Mouse (Mus musculus): ENCODE data around the gene Ccdc83.
A peak's percentile ranks its signal among the peaks of the same experiment; 100 is the strongest.

Gene Ccdc83

DNA sequence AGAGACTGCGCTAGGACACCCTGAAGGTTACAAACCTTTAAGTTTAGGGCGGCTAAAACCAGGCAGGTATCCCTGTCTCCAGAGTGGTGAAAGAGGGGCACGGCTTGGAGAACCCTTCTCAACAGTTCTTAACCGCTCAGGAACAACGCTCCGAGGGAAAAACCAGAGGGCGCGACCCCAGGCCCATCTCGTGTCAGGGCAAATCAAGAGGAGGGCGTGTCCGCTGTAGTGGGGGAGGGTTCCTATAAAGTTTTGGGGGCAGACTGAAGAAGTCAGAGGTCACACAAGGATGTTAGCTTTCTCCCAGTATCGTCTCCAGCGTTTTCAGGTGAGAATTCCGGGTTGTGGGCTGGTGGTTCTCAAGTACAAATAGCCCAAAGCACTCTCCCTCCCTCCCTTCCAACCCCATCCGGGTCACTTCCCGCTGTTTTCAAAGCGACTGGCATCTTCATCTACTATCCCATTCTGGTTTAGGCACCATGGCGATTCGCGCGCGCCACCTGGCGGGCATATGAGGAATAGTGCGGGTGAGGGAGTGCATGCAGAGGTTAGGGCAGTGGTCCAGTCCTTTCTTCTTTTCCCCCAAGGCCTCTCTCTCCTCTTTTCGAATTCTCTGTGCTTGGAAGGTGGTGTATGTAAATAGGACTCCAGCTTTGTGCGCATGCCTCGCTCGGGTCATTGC is at the start of gene Ccdc83:
Ccdc83 (minus strand) TSS at position 489 of the 682 bp plus-strand sequence.
- DNase-seq (ENCODE audit: low read depth, low spot score), result peak; percentile 81

DNA sequence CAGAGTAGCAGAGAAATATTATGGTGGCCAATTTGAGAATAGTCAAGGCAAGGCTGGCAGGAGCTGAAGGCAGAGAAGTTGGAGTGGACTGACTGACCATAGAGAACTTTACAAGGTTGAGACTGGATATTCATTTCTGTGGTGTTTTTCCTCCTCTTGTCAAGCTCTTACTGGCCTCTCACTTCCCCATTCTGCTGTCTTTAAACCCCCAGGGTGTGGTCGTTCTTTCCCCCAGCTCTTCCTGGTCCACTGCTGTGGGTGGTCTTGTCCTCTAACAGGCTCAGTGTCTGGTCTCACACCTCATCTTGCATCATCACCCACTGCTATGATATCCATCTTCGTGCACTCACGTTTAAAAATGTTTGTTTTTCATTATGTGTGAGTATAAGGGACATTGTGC is 47.8 kb upstream of the Ccdc83 start:
- DNase-seq (ENCODE audit: low read depth, low spot score), result no peak

DNA sequence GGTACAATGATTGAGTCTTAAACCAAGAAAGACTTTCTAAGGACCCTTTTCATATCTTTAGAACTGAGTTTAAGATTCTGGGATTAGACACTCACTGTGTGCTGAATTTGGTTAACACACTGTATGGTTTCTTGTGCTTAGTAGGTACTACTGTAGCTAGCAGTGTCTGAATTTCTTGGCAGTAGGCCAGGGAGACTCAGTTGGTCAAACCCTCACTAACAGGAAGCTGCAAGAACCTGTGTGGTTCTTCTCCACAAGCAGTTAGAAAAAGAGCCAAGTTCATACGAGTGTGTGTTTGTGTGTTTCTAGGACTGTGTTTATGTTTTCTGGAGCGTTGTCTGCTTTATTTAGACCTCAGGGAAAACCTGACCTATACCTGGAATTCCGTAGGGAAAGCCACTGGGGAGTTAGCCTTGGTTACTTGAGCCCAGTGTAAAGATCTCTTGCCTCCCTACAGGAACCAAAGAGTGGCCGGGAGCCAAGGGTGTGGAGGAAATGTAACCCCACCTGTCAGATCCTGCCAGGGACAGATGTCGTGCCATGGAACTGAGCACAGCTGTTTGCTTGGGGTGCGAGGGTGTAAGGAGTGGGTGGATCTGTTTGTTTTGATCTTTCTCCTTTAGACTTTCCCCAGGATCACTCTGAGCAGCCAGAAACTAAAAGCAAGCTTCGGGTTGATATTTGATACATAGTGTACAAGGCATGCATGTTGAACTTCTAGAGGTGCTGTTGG is 46.7 kb upstream of the Ccdc83 start:
- DNase-seq (ENCODE audit: low read depth, low spot score), result no peak

DNA sequence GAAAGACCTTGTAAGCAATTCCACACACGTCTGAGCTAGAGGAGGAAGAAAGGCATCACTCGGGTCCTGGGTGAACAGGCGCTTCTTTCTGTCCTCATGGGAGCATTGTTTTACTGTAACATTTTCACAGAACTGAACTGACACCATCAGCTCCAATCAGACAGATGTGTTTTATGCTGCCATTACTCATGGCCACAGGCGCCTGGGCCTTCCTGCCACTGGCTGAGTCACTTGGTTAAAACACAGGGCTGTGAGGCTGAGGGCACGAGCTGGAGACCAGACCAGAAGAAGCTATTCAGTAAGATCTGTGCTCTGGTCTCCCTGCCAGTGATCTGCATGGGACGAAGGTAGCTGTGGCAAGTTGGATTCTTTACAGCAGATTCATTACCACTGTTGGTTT is 42.4 kb upstream of the Ccdc83 start:
- no peak for DNase-seq (ENCODE audit: low read depth, low spot score)

DNA sequence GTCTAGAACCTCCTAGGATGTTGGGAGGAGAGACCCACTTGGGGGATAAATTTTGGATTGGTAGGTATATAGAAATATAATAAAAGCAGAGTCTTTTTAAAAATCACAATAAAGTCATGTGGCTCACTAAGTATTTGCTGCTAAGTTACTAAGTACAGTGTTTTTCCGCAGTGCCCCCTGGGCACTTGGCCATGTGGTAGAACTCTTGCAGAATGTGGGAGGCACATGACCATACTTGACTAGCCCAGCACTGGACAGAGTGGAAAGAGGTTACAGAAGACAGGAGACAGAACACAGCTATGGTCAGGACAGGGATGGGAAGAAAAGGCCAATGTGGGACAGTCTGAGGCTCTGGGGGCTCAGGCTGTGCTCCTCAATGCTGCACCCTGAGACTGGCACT is 41.4 kb upstream of the Ccdc83 start:
- DNase-seq (ENCODE audit: low read depth, low spot score), result no peak

DNA sequence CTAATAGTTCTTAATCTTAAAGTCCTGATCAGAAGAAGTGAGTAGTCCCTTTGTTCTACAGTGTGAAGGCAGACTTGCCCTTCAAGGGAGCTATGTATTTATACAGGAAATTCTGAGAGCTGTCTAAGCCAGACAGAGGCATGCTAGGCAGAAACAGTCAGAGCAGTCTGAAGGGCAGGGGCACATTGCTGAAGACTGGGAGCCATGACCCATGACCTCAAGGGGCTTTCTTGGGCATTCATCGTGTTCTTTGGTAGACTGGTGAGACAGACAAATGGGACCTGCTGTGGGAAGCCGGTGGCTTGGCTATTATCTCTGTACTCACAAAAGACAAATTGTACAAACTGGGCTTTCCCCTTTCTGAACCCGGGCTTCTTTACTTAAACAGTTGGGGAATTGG is 40.5 kb upstream of the Ccdc83 start:
- DNase-seq (ENCODE audit: low read depth, low spot score), result no peak

DNA sequence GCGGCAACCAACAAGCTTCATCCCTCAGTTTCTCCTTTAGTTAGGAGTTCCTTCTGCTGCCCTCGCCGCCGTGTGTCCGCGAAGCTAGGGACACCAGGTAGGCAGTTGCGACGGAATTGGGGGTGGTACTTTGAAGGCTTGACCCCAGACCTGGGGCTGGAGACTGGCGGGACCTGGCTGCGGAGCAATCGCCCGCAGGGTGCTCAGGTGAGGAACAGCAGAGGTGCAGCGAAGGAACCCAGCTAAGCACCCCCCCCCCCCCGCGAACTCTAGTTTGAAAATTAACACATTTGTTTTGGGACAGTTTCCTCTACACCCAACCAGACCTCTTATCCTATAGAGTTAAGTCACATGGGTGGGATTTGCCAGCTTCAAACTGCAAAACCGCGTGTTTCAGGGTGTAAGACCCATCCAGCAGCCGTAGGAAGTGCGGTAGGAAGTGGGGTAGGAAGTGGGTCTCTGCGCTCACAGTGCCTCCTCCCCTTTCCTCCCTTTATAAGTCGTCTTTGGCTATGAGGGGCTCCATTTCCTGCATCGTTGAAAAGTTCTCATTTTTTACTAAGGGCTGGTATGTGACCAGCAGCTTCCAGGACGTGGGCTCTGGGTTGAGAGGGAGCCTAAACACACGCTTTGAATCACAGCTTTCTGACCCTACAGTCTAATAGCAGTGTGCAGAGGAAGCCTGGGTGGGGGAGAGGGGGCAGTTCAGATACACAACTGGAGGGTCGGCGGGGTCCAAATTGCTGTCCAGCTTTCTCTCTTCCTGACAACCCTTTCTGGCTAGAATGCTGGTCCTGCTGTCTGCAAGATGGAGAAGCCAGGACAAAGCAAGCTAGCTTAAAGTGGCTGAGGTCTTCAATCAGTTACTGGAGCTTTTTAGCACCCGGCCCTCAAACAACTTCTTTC is 37.3 kb upstream of the Ccdc83 start:
- DNase-seq (ENCODE audit: low read depth, low spot score), result no peak

DNA sequence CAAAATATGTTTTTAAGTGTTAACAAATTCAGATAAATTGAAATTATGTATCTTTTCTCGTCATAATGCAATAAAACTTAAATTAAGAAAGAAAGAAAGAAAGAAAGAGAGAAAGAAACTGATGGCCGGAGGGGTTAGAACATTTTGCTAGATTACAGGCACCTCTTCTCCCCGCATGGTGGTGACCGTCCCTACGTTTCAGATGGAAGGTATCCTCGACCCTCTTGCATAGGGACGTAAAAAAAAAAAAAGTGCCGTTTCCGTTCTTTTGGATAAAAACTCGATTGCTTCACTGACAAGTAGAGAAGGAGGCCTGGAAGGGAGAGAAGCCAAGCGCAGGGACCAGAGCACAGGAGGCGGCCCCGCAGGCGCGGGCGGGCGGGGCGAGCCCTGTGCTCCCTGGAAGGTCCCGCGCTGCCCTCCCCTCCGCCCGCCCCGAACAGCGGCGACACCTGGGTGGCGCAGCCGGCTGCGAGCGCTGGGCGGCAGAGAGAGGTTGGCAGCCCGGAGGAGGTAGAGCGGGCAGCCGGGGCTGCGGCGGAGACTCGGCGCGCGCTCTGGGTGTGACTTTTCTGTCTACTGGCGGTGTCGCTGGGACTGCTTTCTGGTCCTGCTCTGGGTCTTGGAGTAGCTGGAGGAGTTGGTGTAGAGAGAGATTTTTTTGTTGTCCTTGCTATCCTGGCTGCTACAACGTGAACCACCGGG is 36.5 kb upstream of the Ccdc83 start, which contains the start of gene Sytl2:
Sytl2 (plus strand) TSS at position 311 of the 705 bp plus-strand sequence.
- peak; percentile 32 for DNase-seq (ENCODE audit: low read depth, low spot score)

DNA sequence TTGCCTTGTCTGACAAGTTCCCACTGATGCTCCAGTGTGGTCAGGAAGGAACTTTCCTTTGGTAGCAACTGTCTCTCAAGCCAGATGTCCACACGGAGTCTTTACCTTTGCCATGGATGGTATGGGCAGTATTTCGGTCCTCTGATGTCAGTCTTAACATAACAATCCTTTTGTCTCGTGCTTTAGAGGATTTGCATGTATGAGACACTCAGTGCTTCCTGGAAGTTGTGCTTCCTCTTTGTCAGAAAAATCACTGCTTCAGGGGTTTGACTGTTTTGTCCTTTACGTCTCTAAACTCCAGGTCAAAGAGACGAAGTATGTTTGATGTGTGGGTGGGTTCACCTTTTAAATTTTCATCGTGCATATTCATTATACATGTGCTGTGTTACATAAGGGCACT is 26.3 kb upstream of the Ccdc83 start:
- no peak for DNase-seq (ENCODE audit: low read depth, low spot score)

DNA sequence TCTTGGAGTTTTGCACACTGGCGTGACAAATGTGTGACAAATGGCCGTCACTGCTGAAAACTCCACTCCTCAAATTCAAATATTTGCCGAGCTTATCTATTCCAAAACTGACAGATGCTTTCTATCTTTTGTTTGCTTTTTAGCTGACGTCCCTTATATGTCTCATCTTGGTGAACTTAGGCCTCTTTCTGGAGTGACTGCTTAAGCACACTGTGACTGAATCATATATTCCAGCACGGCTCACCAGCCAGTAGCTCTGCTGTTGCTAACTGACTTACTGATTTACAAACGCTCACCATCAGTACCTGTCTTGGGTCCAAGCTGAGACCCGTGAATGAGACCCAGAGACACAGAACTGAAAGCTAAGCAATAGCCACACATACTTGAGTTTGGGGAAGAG is 19.2 kb upstream of the Ccdc83 start:
- no peak for DNase-seq (ENCODE audit: low read depth, low spot score)

DNA sequence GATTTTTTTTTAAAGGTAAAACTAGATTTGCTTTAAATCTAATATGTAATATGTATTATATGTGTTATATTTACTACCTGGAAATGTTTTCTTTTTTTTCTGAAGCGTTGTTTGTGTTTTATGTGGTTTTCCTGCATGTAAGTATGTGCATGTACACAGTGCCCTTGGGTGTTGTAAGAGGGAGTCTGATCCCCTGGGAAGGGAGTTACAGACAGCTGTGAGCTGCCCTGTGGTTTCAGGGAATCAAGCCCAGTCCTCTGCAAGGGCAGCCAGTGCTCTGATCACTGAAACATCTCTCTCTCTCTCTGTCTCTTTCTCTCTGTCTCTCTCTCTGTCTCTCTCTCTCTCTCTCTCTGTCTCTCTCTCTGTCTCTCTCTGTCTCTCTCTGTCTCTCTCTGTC is 17.2 kb upstream of the Ccdc83 start:
- no peak for DNase-seq (ENCODE audit: low read depth, low spot score)

DNA sequence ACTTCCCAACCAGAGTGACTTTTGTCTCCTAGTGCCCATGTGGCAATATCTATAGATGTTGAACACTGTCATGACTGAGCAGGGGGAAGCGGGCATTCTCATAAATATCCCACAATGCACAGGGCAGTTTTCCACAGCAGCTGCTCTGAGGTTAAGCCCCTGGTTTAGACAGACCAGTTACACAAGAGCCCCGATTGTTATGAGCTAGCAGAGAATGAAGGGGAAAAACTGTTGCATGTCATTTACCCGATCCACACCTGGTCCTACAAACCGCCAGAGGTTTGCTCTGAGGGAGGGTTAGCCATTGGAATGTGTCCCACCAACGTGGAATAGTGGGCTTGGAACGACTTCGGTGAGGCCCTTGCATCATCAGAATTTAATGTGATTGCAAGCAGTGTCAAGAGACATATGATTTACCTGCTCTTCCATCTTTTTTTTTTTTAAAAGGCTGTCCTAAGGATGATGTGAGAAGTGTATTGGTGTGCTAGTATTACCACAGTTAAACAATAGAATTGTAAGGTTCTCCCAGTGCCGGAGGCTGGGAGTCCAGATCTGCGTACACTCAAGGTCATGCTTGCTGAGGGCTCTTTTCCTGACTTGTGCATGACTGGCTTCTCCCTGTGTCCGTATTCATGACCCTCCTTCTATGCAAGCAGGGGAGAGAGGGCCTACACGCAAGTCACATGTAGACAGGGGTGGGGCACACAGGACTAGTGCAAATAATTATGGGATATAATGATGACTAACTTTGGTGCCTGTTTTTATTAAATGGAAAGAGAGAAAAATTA is 16.4 kb upstream of the Ccdc83 start:
- peak; percentile 32 for DNase-seq (ENCODE audit: low read depth, low spot score)

DNA sequence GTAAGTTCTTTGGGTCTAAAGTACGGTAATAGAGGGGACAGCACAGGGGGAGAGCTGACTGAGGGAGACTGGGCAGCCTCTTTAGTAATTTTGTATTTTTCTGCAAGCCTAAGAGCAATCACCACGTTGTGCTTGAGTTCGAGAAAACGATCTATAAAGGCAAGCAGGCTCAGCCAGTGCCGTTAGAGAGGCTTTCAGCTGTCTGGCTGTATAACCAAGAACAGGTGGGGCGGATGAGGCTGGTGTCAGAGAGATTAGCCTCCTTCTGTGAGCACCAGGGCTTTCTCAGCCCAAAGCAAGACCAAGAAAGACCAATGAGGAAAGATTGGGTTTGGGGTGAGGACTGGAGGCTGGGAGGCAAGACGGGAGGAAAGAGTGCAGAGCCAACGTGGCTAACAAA is 15.3 kb upstream of the Ccdc83 start:
- DNase-seq (ENCODE audit: low read depth, low spot score), result peak; percentile 48

DNA sequence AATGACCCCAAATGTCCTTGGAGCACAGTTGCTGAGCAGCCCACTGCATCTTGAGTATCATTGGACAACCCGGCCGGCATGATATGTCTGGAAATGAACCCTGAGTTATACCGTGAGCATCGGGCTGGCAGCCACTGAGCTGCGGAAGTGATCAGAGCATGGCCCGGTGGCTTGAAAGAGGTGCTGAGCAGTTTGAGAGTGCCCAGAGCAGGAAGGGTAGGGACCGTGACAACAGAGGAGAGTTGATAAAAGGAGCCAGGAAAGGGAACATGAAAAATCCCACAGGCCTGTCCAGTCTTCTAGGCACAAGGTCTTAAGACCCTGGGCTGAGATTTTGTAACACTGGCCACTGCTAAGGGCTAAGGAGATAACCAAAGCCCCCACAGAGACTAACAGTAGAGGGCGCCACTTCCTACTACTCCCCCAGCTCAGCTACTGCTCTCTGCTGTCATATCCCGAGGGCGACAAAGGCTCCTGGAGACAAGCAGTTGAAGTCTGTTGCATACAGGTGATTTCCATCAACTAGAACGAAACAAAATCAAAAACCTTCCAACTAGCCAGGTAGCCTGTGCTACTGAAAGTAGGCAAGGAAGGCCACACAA is 14.8 kb upstream of the Ccdc83 start:
- peak; percentile 35 for DNase-seq (ENCODE audit: low read depth, low spot score)

DNA sequence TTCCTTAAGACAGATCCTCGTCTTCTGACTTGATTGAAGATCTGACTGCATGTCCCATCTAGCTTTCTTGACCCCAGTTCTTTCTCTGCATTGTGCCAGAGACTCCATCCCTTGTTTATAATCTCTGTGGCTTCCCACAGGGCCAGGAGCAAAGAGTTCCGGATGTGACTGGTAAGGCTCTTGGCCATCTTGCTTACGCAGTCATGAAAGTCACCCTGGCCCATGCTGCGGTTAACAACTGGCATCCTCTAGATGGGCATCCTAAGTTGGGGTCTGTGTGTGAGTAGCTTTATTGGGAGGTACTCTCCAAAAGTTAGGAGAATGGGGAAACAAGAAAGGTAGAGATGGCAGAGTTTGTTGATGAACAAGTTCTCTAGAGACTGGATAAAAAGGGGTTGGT is 13.6 kb upstream of the Ccdc83 start:
- DNase-seq (ENCODE audit: low read depth, low spot score), result no peak

DNA sequence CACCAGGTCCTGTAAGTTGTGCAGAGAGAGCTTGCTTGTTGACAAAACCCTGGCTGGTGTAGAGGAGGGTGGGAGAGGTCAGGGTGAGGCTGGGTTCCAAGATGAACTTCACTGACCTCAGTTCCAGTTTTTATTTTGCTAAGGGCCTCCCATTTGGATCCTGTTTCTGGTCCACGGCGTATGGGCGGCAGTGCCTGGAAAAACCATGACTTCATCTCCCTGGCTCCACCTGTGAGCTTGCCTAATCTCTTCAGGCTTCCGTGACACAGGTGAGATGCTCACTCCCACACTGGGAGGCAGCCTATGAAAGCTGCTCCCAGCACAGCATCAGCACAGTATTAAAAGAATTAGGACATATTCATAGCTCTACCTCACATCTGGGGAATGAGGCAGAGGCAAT is 12.2 kb upstream of the Ccdc83 start:
- DNase-seq (ENCODE audit: low read depth, low spot score), result no peak

DNA sequence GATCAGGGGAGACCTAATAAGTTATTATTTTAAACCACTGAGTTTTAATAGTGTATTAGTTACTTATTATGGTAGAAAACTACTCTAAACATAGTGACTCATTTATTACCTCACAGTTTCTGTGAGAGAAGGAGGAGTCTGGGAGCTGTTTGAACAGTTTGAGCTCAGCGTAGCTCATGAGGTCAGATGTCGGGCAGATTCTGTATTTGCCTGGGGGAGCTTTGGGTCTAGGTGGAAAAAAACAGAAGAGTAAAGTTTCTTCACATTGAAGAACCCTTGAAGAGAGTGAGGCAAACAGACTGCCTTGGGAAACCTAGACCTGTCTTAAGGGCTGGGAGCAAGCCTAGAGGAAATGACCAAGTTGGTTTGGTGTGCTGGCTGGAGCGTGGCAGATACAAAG is 11.7 kb upstream of the Ccdc83 start:
- no peak for DNase-seq (ENCODE audit: low read depth, low spot score)

DNA sequence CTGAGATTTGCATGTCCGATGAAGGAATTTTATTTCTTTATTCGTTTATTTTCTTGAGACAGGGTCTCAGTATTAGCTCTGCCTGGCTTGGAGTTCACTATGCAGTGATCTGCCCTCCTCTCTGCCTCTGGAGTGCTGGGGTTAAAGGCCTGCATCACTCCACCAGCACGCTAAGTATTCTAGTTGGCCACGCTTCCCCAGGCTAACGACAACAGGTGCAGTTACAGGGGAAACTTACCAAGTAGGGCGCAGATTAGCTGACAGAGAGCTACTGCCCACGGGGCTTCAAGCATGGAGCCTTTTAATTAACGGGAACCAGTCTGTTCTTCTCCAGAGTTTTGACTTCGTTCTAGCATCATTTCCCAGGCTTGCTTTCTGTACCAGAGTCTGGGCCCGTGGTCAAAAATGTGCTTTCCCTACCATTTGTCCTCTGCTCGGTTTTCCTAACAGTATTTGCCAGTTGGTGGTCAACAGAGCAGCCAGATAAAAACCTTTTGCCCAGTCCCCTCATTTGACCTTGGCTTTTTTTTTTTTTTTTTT is 9.1 kb upstream of the Ccdc83 start:
- DNase-seq (ENCODE audit: low read depth, low spot score), result peak; percentile 29

DNA sequence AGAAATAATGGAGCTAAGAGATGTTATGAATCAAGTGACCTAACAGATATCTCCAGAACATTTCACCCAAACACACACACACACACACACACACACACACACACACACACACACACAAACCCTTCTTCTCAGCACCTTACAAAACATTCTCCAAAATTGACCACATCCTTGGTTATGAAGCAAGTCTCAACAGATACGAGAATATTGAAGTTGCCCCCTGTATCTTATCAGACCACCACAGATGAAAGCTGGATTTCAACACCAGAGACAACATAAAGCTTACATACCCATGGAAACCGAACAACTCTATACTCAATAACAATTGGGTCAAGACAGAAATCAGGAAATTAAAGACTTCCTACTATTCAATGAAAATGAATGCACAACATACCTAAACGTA is 4.6 kb upstream of the Ccdc83 start:
- no peak for DNase-seq (ENCODE audit: low read depth, low spot score)

DNA sequence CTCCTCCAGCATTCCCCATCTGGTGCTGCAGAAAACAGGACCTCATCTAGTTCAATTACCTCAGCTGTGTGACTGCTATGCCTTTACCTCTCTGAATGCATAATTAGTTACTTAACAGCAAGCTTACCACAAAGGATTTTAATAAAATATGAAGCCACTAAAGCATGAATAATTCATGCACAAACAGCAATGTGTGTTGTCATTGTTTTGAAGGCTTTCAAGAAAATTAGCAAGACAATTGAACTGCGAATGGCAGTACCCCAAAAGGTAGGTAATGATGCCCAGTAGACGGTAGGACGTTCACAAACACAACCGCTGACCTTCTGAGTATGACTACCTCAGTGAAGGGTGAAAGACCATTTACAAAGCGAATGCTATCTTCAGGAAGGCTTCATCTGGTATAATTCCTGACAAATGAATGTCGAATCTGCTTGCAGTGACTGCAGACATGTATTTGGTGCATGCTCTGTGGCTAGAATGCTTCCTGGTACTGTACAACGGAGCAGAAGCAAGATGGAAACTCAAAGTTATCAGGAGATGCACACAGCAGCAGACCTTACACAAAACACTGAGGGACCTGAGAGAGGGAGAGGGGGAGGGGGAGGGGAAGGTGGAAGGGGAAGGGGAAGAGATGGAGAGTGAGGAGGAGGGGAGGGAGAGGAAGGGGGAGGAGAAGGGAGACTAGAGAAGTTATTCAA is 3.5 kb downstream of the Ccdc83 start:
- DNase-seq (ENCODE audit: low read depth, low spot score), result no peak

Measured in forelimb bud, embryonic 11.5 days (tissue).